Mouse (Mus musculus) CH12.LX (cell line): ENCODE measurements around the gene Irgm2. TPM values are rescaled to one million over a fixed set of nuclear protein-coding genes. Genes with fewer than 3 reads are reported as not detected.

ENCODE experiments used
- DNase-seq: peaks from one replicate; pipeline ENCODE4 v3.0.0-alpha.2; 2013; ENCODE audit errors: extremely low read depth
- H3K27ac ChIP-seq: 2 replicates; pipeline ENCODE4 v1.5.1; 2012; ENCODE audit warnings: low read depth, mild to moderate bottlenecking, control low read depth, moderate library complexity; ENCODE audit not compliant: insufficient read depth
- H3K27me3 ChIP-seq: replicated peaks from 2 replicates; pipeline ENCODE3; 2012; ENCODE audit warnings: inconsistent platforms
- H3K36me3 ChIP-seq, 2 experiments: replicated peaks in 1 of 2; 2 replicates each; pipeline versions ENCODE3 to v1.6.1; 2012; ENCODE audit warnings: inconsistent platforms in 1 of 2, low read length in 1 of 2, mild to moderate bottlenecking in 1 of 2, mixed read lengths in 1 of 2, moderate library complexity in 1 of 2; ENCODE audit not compliant: control insufficient read depth in 1 of 2, insufficient read depth in 1 of 2
- H3K4me1 ChIP-seq, 2 experiments: 2 replicates each; pipeline ENCODE4 v1.6.1; 2012; ENCODE audit warnings: inconsistent platforms in 1 of 2, moderate library complexity in 1 of 2; ENCODE audit not compliant: insufficient read depth in 2 of 2, control insufficient read depth in 1 of 2
- H3K4me2 ChIP-seq: 2 replicates; pipeline ENCODE4 v1.6.1; 2012; ENCODE audit warnings: low read depth, mild to moderate bottlenecking, control low read depth; ENCODE audit not compliant: poor library complexity, insufficient read depth, severe bottlenecking
- H3K4me3 ChIP-seq, 3 experiments: fragments of 150-350 bp in 1 of 3; sonication (generic) in 1 of 3; replicated peaks in 1 of 3; 2 replicates each; pipeline versions ENCODE3 to v1.5.1; 2011 to 2012; ENCODE audit warnings: low read depth in 2 of 3, low read length in 2 of 3, mild to moderate bottlenecking in 2 of 3, moderate library complexity in 2 of 3, control low read depth in 1 of 3, improper control_type of control experiment in 1 of 3, inconsistent platforms in 1 of 3, mixed read lengths in 1 of 3; ENCODE audit not compliant: poor library complexity in 1 of 3
- H3K79me2 ChIP-seq: replicated peaks from 2 replicates; pipeline ENCODE4 v1.6.1; 2012; ENCODE audit warnings: mild to moderate bottlenecking, moderate library complexity; ENCODE audit not compliant: control insufficient read depth, poor library complexity, insufficient read depth, severe bottlenecking; ENCODE audit errors: extremely low read depth
- H3K9ac ChIP-seq: 2 replicates; pipeline ENCODE4 v1.6.1; 2012; ENCODE audit warnings: low read depth, mild to moderate bottlenecking, control low read depth, moderate library complexity; ENCODE audit not compliant: insufficient read depth
- H3K9me3 ChIP-seq: replicated peaks from 2 replicates; pipeline ENCODE3; 2012; ENCODE audit warnings: low read length, inconsistent platforms, mixed read lengths
- BHLHE40 ChIP-seq: IDR thresholded peaks from 2 replicates; pipeline ENCODE4 v1.6.1; 2011; ENCODE audit warnings: mild to moderate bottlenecking, low read depth, low read length, improper control_type of control experiment
- E2F4 ChIP-seq: IDR thresholded peaks from 2 replicates; pipeline ENCODE4 v1.6.1; 2011; ENCODE audit warnings: low read depth, low read length, improper control_type of control experiment; ENCODE audit not compliant: insufficient replicate concordance
- ETS1 ChIP-seq: conservative IDR thresholded peaks from 2 replicates; pipeline ENCODE4 v1.6.1; 2012; ENCODE audit warnings: low read depth, mild to moderate bottlenecking, inconsistent platforms, low read length, improper control_type of control experiment, moderate library complexity
- HCFC1 ChIP-seq: IDR thresholded peaks from 2 replicates; pipeline ENCODE4 v1.6.1; 2012; ENCODE audit warnings: low read depth, mild to moderate bottlenecking, inconsistent platforms, low read length, improper control_type of control experiment
- JUN ChIP-seq: IDR thresholded peaks from 2 replicates; pipeline ENCODE4 v1.6.1; 2011; ENCODE audit warnings: low read depth, mild to moderate bottlenecking, low read length, improper control_type of control experiment, moderate library complexity; ENCODE audit not compliant: insufficient read depth
- JUND ChIP-seq: conservative IDR thresholded peaks from 2 replicates; pipeline ENCODE4 v1.6.1; 2011; ENCODE audit warnings: low read depth, low read length, improper control_type of control experiment
- KAT2A ChIP-seq: IDR thresholded peaks from 2 replicates; pipeline ENCODE4 v1.6.1; 2012; ENCODE audit warnings: low read length, improper control_type of control experiment, inconsistent platforms; ENCODE audit not compliant: insufficient replicate concordance
- MAFK ChIP-seq: IDR thresholded peaks from 2 replicates; pipeline ENCODE4 v1.6.1; 2011; ENCODE audit warnings: low read length, improper control_type of control experiment; ENCODE audit not compliant: insufficient replicate concordance
- MAX ChIP-seq: IDR thresholded peaks from 2 replicates; pipeline ENCODE4 v1.6.1; 2011; ENCODE audit warnings: low read length, improper control_type of control experiment
- MAZ ChIP-seq: IDR thresholded peaks from 2 replicates; pipeline ENCODE4 v1.6.1; 2012; ENCODE audit warnings: low read depth, mild to moderate bottlenecking, inconsistent platforms, low read length, improper control_type of control experiment, moderate library complexity
- MEF2A ChIP-seq: IDR thresholded peaks from 2 replicates; pipeline ENCODE4 v1.6.1; 2014; ENCODE audit warnings: low read depth, mild to moderate bottlenecking, inconsistent platforms, low read length, improper control_type of control experiment, borderline replicate concordance
- NRF1 ChIP-seq: IDR thresholded peaks from 2 replicates; pipeline ENCODE4 v1.6.1; 2014; ENCODE audit warnings: low read depth, mild to moderate bottlenecking, inconsistent platforms, low read length, improper control_type of control experiment, moderate library complexity
- POLR2AphosphoS2 ChIP-seq: IDR thresholded peaks from 2 replicates; pipeline ENCODE4 v1.6.1; 2011; ENCODE audit warnings: low read depth, low read length, improper control_type of control experiment
- RAD21 ChIP-seq: IDR thresholded peaks from 2 replicates; pipeline ENCODE4 v1.6.1; 2011; ENCODE audit warnings: low read depth, mild to moderate bottlenecking, low read length, improper control_type of control experiment, moderate library complexity
- RCOR1 ChIP-seq: conservative IDR thresholded peaks from 2 replicates; pipeline ENCODE4 v1.6.1; 2012; ENCODE audit warnings: low read depth, mild to moderate bottlenecking, inconsistent platforms, low read length, improper control_type of control experiment
- SIN3A ChIP-seq: IDR thresholded peaks from 2 replicates; pipeline ENCODE4 v1.6.1; 2012; ENCODE audit warnings: low read length, improper control_type of control experiment, inconsistent platforms
- SMC3 ChIP-seq: IDR thresholded peaks from 2 replicates; pipeline ENCODE4 v1.6.1; 2011; ENCODE audit warnings: low read depth, low read length, improper control_type of control experiment
- TBP ChIP-seq: conservative IDR thresholded peaks from 2 replicates; pipeline ENCODE4 v1.6.1; 2011; ENCODE audit warnings: low read depth, low read length, improper control_type of control experiment
- ZC3H11A ChIP-seq: IDR thresholded peaks from 2 replicates; pipeline ENCODE4 v1.6.1; 2012; ENCODE audit warnings: low read depth, mild to moderate bottlenecking, inconsistent platforms, low read length, improper control_type of control experiment
- ZNF384 ChIP-seq: IDR thresholded peaks from 2 replicates; pipeline ENCODE4 v1.6.1; 2012; ENCODE audit warnings: low read depth, low read length, improper control_type of control experiment, inconsistent platforms
- dilution Hi-C: fragments of 300-500 bp; cut with MboI; formaldehyde crosslinking; loops from 2 replicates; pipeline ENCODE4 v1.14.3; 2020; ENCODE audit warnings: low sequenced_read_pairs; ENCODE audit not compliant: extremely low pct_unique_long_range_greater_than_20kb, extremely low pct_ligation_motif_present
- in situ Hi-C: fragments of 300-500 bp; cut with MboI; formaldehyde crosslinking; loops from 3 replicates; pipeline ENCODE4 v1.14.3; 2019; ENCODE audit warnings: low sequenced_read_pairs, low pct_ligation_motif_present, low pct_unique_long_range_greater_than_20kb, mixed read lengths
- polyA plus RNA-seq: library from polyadenylated mRNA; unstranded; fragments of >175 nt; gene quantifications from 2 replicates; pipeline ENCODE4 v1.2.1, GENCODE M21; 2012; ENCODE audit warnings: low read depth; ENCODE audit not compliant: insufficient read length
- total RNA-seq, 2 experiments: library from RNA; depleted of rRNA; stranded (reverse); fragments of 300-350 nt in 1 of 2; fragments of >200 nt in 1 of 2; gene quantifications; 2 replicates each; pipeline ENCODE4 v1.2.3; 2012 to 2014

Irgm2 gene
- total and polyA plus RNA-seq, 3 experiments = 4.3 to 5.2 (median 4.7) TPM

- no peak for TF ChIP-seq NRF1
- TF ChIP-seq SIN3A = no peak
- TF ChIP-seq ZNF384 = no peak
- no peak for TF ChIP-seq MAZ
- no peak for TF ChIP-seq MAFK
- no peak for TF ChIP-seq MAX
- TF ChIP-seq MEF2A = no peak
- TF ChIP-seq RCOR1 = no peak
- no peak for TF ChIP-seq E2F4
- no peak for TF ChIP-seq JUN
- TF ChIP-seq TBP = no peak
- TF ChIP-seq ETS1 = no peak
- no peak for TF ChIP-seq SMC3
- TF ChIP-seq ZC3H11A = no peak
- TF ChIP-seq JUND = no peak
- no peak for TF ChIP-seq RAD21
- no peak for TF ChIP-seq HCFC1
- TF ChIP-seq BHLHE40 = no peak
- no peak for TF ChIP-seq POLR2AphosphoS2
- TF ChIP-seq KAT2A = no peak
- Histone ChIP-seq H3K4me1 (no peaks in the 10 kb centered on the region), H3K9ac (no peak overlapping the region), H3K36me3 (no peaks in the 10 kb centered on the region), H3K79me2 (no peaks in the 10 kb centered on the region), H3K9me3 (peaks cover 3% of the 10 kb centered on the region), H3K4me3 (no peak overlapping the region), H3K4me2 (no peak overlapping the region), H3K27me3 (peaks cover 72% of the 10 kb centered on the region), H3K27ac (no peak overlapping the region)
- no peak for DNase-seq
- dilution Hi-C loops = no loop called here
- in situ Hi-C loops = no loop called here
These were observed 62.4 kb downstream of the Irgm2 start for GRCm38 (mm10) chr11:58261826-58262225.

GRCm38 (mm10) chr11:58262336-58262735, 62.9 kb downstream of the Irgm2 start:
- Histone ChIP-seq H3K9ac (no peak overlapping the region), H3K36me3 (no peaks in the 10 kb centered on the region), H3K4me1 (no peaks in the 10 kb centered on the region), H3K9me3 (peaks cover 3% of the 10 kb centered on the region), H3K27ac (no peak overlapping the region), H3K4me3 (no peak overlapping the region), H3K4me2 (no peak overlapping the region), H3K27me3 (peaks cover 72% of the 10 kb centered on the region), H3K79me2 (no peaks in the 10 kb centered on the region)
- dilution Hi-C loops = no loop called here
- in situ Hi-C loops = no loop called here
- no peak for DNase-seq
- TF ChIP-seq SMC3 (no peak), KAT2A (no peak)
